Mouse (Mus musculus) gastrocnemius, adult 2 months (tissue): ENCODE measurements around the gene Hoxd4. TPM values are rescaled to one million over a fixed set of nuclear protein-coding genes. Genes with fewer than 3 reads are reported as not detected.

ENCODE experiments used
- DNase-seq: peaks from one replicate; pipeline ENCODE4 v3.0.0; 2022
- H3K27ac ChIP-seq: fragments of 200-600 bp; 2 replicates; pipeline ENCODE4 v1.8.1; 2022; ENCODE audit warnings: mild to moderate bottlenecking
- H3K4me3 ChIP-seq: fragments of 200-600 bp; 2 replicates; pipeline ENCODE4 v1.8.1; 2022; ENCODE audit warnings: mild to moderate bottlenecking, moderate library complexity
- CTCF ChIP-seq: fragments of 200-600 bp; IDR thresholded peaks from 2 replicates; pipeline ENCODE4 v1.8.1; 2022; ENCODE audit warnings: antibody characterized with exemption, mild to moderate bottlenecking, moderate library complexity
- intact Hi-C: fragments of 180-260 bp; cut with DNase I; formaldehyde crosslinking; loops from one replicate; pipeline ENCODE4 v1.15.1; 2025
- total RNA-seq, 2 experiments: library from RNA; stranded (reverse); gene quantifications; 2 replicates each; pipeline ENCODE4 v1.2.3; 2021

The Hoxd4 gene
- total RNA-seq, 2 experiments from 2014 or later: 1.4 to 2.0 TPM

GRCm38 (mm10) chr2:74681594-74682531 lies 29.9 kb upstream of the Hoxd4 start:
- intact Hi-C loops: no loop called here
- DNase-seq: peak; percentile 32
- TF ChIP-seq CTCF: no peak
- Histone ChIP-seq H3K27ac (no peak overlapping the region), H3K4me3 (peak overlapping the region; percentile 68)

- Histone ChIP-seq H3K4me3 (peak overlapping the region; percentile 68), H3K27ac (no peak overlapping the region)
- no peak for TF ChIP-seq CTCF
- no peak for DNase-seq
- intact Hi-C loops: no loop called here
Observed at GRCm38 (mm10) chr2:74682796-74683195, 28.9 kb upstream of the Hoxd4 start.

- DNase-seq: no peak
- Histone ChIP-seq H3K27ac (no peak overlapping the region), H3K4me3 (no peak overlapping the region)
- TF ChIP-seq CTCF: no peak
- intact Hi-C loops: no loop called here
Observed at GRCm38 (mm10) chr2:74683471-74683951, 28.2 kb upstream of the Hoxd4 start.

- Histone ChIP-seq H3K27ac (no peak overlapping the region), H3K4me3 (no peak overlapping the region)
- TF ChIP-seq CTCF: no peak
- intact Hi-C loops: no loop called here
- no peak for DNase-seq
Observed at GRCm38 (mm10) chr2:74684106-74684505, 27.6 kb upstream of the Hoxd4 start.

GRCm38 (mm10) chr2:74685059-74685603 lies 26.6 kb upstream of the Hoxd4 start:
- DNase-seq: no peak
- intact Hi-C loops: no loop called here
- no peak overlapping the region for H3K27ac ChIP-seq
- TF ChIP-seq CTCF: no peak
- no peak overlapping the region for H3K4me3 ChIP-seq

GRCm38 (mm10) chr2:74686301-74686987 lies 25.3 kb upstream of the Hoxd4 start:
- Histone ChIP-seq H3K27ac (no peak overlapping the region), H3K4me3 (peak overlapping the region; percentile 33)
- DNase-seq: peak; percentile 76
- peak; percentile 72 for TF ChIP-seq CTCF
- intact Hi-C loops: no loop called here

GRCm38 (mm10) chr2:74686988-74687697 lies 24.6 kb upstream of the Hoxd4 start:
- no peak for TF ChIP-seq CTCF
- intact Hi-C loops: no loop called here
- H3K4me3 ChIP-seq: peak overlapping the region; percentile 43
- peak; percentile 24 for DNase-seq
- H3K27ac ChIP-seq: no peak overlapping the region

GRCm38 (mm10) chr2:74687698-74688555 lies 23.8 kb upstream of the Hoxd4 start:
- peak; percentile 24 for DNase-seq
- TF ChIP-seq CTCF: no peak
- Histone ChIP-seq H3K4me3 (peak overlapping the region; percentile 43), H3K27ac (no peak overlapping the region)
- intact Hi-C loops: no loop called here

- TF ChIP-seq CTCF: no peak
- H3K4me3 ChIP-seq: no peak overlapping the region
- intact Hi-C loops: no loop called here
- no peak for DNase-seq
- H3K27ac ChIP-seq: no peak overlapping the region; the same call in 1 of the 2 replicates
Observed at GRCm38 (mm10) chr2:74688795-74689573, 22.7 kb upstream of the Hoxd4 start.

- Histone ChIP-seq H3K27ac (peak overlapping the region; percentile 41), H3K4me3 (peak overlapping the region; percentile 27)
- intact Hi-C loops: no loop called here
- TF ChIP-seq CTCF: no peak
- peak; percentile 25 for DNase-seq
Observed at GRCm38 (mm10) chr2:74689574-74690337, 22.0 kb upstream of the Hoxd4 start.
